Mouse (Mus musculus) heart, embryonic 12.5 days (tissue): ENCODE data around the gene Acap2. TPM values are rescaled to one million over a fixed set of nuclear protein-coding genes. Genes with fewer than 3 reads are reported as not detected.

Source experiments
- ATAC-seq: fragments of 200-750 bp; cut with Nextera tagmentation; 2 replicates; pipeline ENCODE4 v1.8.0; 2017; ENCODE audit warnings: moderate TSS enrichment, moderate library complexity; ENCODE audit not compliant: insufficient number of reproducible peaks, low FRiP score
- H3K27ac ChIP-seq: fragments of 300-500 bp; sonication (generic); 2 replicates; pipeline ENCODE4 v1.5.1; 2016; ENCODE audit warnings: mild to moderate bottlenecking, moderate library complexity; ENCODE audit not compliant: poor library complexity, severe bottlenecking
- H3K27me3 ChIP-seq: fragments of 300-500 bp; sonication (generic); replicated peaks from 2 replicates; pipeline ENCODE4 v1.6.1; 2016; ENCODE audit warnings: mild to moderate bottlenecking, moderate library complexity
- H3K36me3 ChIP-seq: fragments of 300-500 bp; sonication (generic); 2 replicates; pipeline ENCODE4 v1.6.1; 2016; ENCODE audit warnings: mild to moderate bottlenecking, moderate library complexity
- H3K4me1 ChIP-seq: fragments of 300-500 bp; sonication (generic); replicated peaks from 2 replicates; pipeline ENCODE4 v1.6.1; 2016; ENCODE audit warnings: mild to moderate bottlenecking
- H3K4me2 ChIP-seq: fragments of 300-500 bp; sonication (generic); 2 replicates; pipeline ENCODE4 v1.6.1; 2016; ENCODE audit warnings: mild to moderate bottlenecking, moderate library complexity
- H3K4me3 ChIP-seq: fragments of 300-500 bp; sonication (generic); 2 replicates; pipeline ENCODE4 v1.5.1; 2016; ENCODE audit warnings: mild to moderate bottlenecking
- H3K9ac ChIP-seq: fragments of 300-500 bp; sonication (generic); 2 replicates; pipeline ENCODE4 v1.6.1; 2016; ENCODE audit warnings: mild to moderate bottlenecking, moderate library complexity
- H3K9me3 ChIP-seq: fragments of 300-500 bp; sonication (generic); replicated peaks from 2 replicates; pipeline ENCODE4 v1.6.1; 2016; ENCODE audit warnings: mild to moderate bottlenecking, moderate library complexity
- WGBS: fragments of 180-500 bp; shearing (Covaris S2); methylation state at CpG from one replicate; pipeline ENCODE4 v1.1.7; 2016; 5-methylcytosine and 5-hydroxymethylcytosine counted together
- polyA plus RNA-seq: library from polyadenylated mRNA; unstranded; fragments of >200 nt; fragmentation: Nextera tagmentation; extraction: Ambion mirVana; gene quantifications from 2 replicates; pipeline ENCODE4 v1.2.1, GENCODE M21; 2016

The Acap2 gene
- polyA plus RNA-seq, 1 experiment from 2014 or later, result 17.0 TPM

- Histone ChIP-seq H3K4me2 (no peak overlapping the region), H3K27me3 (no peaks in the 10 kb centered on the region), H3K9ac (no peak overlapping the region), H3K9me3 (no peaks in the 10 kb centered on the region), H3K27ac (no peak overlapping the region), H3K36me3 (no peaks in the 10 kb centered on the region), H3K4me1 (peaks cover 17% of the 10 kb centered on the region), H3K4me3 (no peak overlapping the region)
- 87% methylated on average over 7 of the region's 7 CpGs for WGBS
- ATAC-seq, result no peak
Observed at GRCm38 (mm10) chr16:31205726-31206125, 4.7 kb upstream of the Acap2 start.

GRCm38 (mm10) chr16:31205187-31205586, 4.1 kb upstream of the Acap2 start:
- no peak for ATAC-seq
- Histone ChIP-seq H3K4me3 (no peak overlapping the region), H3K4me1 (peaks cover 17% of the 10 kb centered on the region), H3K9me3 (no peaks in the 10 kb centered on the region), H3K36me3 (no peaks in the 10 kb centered on the region), H3K27me3 (no peaks in the 10 kb centered on the region), H3K4me2 (no peak overlapping the region), H3K27ac (no peak overlapping the region), H3K9ac (no peak overlapping the region)
- WGBS, result 87% methylated on average over 8 of the region's 8 CpGs

DNA sequence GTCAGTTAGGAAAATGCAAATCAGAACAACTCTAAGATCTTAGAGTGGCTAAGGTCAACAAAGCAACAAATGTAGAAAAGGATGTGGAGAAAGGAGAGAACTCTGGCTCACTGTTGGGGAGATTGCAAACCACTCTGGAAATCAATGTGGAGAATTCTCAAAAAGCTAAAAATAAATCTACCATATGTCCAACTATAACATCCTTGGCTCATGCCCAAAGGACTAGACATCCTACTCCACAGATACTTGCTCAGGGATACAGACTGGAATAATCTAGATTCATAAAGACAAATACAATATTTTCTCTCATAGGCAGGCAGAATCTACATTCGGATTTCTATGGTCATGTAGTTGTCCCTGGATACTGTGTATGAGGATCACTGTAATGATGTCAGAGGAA, 3.2 kb upstream of the Acap2 start:
- Histone ChIP-seq H3K4me1 (peaks cover 14% of the 10 kb centered on the region), H3K9ac (no peak overlapping the region), H3K36me3 (no peaks in the 10 kb centered on the region), H3K9me3 (no peaks in the 10 kb centered on the region), H3K4me3 (no peak overlapping the region), H3K27ac (no peak overlapping the region), H3K27me3 (no peaks in the 10 kb centered on the region), H3K4me2 (no peak overlapping the region)
- 65% methylated on average over 1 of the region's 1 CpGs for WGBS
- no peak for ATAC-seq

DNA sequence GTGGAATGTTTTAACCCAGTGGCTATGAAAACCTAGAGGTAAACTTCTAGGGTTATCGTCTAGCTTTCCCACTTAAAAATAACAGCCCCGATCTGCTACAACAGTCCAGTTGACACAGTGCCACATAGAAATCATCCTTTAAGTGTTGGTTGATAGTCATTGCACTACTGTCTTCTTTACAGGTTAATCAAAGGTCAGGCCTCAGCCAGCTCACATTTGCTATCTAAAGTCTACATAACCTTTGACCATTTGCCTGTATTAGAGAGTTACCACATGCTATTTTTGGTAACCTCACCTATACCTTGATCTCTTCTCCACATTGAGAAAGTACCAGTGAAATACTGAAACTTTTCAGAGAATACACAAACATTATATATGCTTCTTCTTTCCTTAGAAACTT, 659 bp upstream of the Acap2 start:
- H3K9me3 ChIP-seq, result no peaks in the 10 kb centered on the region
- peak overlapping the region; percentile 85 for H3K4me2 ChIP-seq
- H3K36me3 ChIP-seq, result no peaks in the 10 kb centered on the region
- no peak overlapping the region for H3K27ac ChIP-seq
- ATAC-seq, result no peak
- H3K4me3 ChIP-seq, result 0 out of 2 replicates have a peak overlapping the region, but pooled peaks have one; percentile 92
- H3K27me3 ChIP-seq, result no peaks in the 10 kb centered on the region
- WGBS, result 75% methylated on average over 2 of the region's 2 CpGs
- H3K9ac ChIP-seq, result no peak overlapping the region
- H3K4me1 ChIP-seq, result peaks cover 11% of the 10 kb centered on the region

DNA sequence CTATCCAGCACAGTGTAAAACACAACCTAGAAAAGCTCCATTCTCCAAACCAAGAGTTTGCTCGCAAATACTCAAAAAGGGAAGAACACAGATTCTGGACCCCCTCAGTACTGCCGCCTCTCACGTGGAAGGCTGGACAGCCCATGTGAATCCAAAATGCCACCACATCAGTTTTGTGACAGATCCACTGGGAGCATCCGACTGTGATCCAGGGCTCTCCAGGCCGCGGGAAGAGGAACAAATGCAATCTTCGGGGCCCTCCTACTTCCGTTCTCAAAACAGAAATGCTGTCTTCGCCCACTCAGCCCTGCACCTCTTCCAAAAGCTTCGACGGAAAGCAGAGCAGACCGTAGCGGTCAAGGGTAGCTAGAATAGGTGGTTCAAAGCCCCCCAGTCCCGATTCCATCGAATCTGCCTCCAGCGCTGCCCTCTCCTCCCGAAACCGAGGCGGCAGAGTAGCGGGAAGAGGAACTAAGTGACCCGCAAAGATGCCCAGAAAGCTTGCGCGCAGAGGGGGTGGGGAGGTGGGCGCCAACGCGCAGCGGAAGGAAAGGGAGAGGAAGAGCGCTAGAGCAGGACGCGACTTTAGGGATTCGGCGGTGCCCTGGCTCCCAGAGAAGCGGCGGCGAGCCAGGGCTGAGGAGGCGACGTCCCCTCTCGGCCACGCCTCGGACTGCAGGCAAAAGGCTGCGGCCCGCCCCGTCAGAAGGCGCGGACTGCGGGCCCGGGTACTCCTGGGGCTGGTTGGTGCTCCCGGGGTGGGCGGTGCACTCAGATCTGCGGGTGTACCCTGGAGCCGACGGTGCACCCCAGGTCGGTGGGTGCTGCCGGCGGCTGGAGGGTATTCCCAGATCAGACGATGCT, 887 bp downstream of the Acap2 start:
- Histone ChIP-seq H3K4me1 (peaks cover 13% of the 10 kb centered on the region), H3K9me3 (no peaks in the 10 kb centered on the region), H3K36me3 (no peaks in the 10 kb centered on the region), H3K9ac (peak overlapping the region; percentile 92), H3K27ac (peak overlapping the region; percentile 90), H3K27me3 (no peaks in the 10 kb centered on the region), H3K4me2 (peak overlapping the region; percentile 85), H3K4me3 (peak overlapping the region; percentile 92)
- ATAC-seq, result peak; percentile 34
- WGBS, result under 1% methylated on average over 55 of the region's 56 CpGs

DNA sequence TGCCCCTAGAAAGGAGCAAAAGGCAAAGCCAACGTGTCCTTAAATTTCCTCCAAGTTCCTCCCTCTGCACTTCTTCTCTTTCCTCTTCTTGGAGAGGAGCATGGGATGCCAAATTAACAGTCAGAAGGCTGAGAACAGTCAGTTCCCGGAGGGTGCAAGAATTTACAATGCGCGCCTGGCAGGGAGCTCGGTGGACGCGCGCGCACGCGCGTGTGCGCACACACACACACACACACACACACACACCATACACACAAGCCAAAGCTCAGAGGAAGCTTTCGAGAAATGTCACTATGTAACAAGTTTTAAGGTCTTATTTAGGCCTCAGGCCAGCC, 1.5 kb downstream of the Acap2 start:
- 10% methylated on average over 14 of the region's 14 CpGs for WGBS
- H3K36me3 ChIP-seq, result no peaks in the 10 kb centered on the region
- H3K9ac ChIP-seq, result peak overlapping the region; percentile 92
- ATAC-seq, result no peak
- peak overlapping the region; percentile 90; the same call in 1 of the 2 replicates for H3K27ac ChIP-seq
- no peaks in the 10 kb centered on the region for H3K27me3 ChIP-seq
- peaks cover 17% of the 10 kb centered on the region for H3K4me1 ChIP-seq
- H3K4me3 ChIP-seq, result peak overlapping the region; percentile 92
- H3K4me2 ChIP-seq, result peak overlapping the region; percentile 85
- H3K9me3 ChIP-seq, result no peaks in the 10 kb centered on the region

DNA sequence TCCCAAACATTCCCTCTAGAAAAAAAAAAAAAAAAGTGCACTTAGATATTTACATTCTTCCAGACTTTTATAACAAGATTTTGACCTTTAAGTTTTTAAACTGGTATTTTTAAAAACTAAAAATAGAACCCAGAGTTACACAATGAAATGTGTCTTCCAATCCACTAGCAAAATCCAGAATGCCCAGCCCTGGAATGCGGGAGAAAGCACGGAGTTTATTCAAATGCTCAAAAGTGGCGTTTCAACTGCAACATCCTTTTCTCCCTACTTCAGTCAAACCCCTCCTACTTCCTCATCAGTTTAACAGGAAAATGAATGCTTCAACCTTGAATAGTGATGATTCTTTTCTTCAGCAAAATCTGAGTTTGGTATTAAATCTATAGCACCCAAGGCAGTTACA, 4.1 kb downstream of the Acap2 start:
- WGBS, result 61% methylated on average over 3 of the region's 3 CpGs
- Histone ChIP-seq H3K27ac (no peak overlapping the region), H3K4me1 (peaks cover 26% of the 10 kb centered on the region), H3K36me3 (no peaks in the 10 kb centered on the region), H3K4me3 (no peak overlapping the region), H3K4me2 (no peak overlapping the region), H3K9ac (no peak overlapping the region), H3K9me3 (no peaks in the 10 kb centered on the region), H3K27me3 (no peaks in the 10 kb centered on the region)
- ATAC-seq, result no peak

DNA sequence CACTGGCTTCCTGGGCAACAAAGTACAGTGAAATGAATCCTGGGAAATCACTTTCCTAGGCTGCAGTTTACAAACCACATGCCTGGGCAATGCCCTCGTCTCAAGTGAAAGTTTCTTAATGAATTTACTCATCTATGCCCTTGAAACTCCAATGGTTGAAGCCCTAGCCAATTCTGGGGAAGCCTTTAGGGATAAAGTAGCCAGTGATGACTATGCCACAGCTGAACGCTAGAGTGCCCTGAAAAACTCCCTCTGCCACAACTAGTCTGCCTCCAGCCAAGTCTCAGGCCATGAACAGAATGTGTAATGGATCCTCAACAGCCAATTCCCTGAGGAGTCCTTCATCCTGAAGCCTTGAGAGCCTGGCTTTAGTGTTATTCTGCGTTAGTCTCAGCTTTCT, 8.5 kb downstream of the Acap2 start:
- Histone ChIP-seq H3K4me2 (no peak overlapping the region), H3K27me3 (no peaks in the 10 kb centered on the region), H3K9ac (no peak overlapping the region), H3K9me3 (no peaks in the 10 kb centered on the region), H3K4me1 (peaks cover 28% of the 10 kb centered on the region), H3K36me3 (no peaks in the 10 kb centered on the region), H3K27ac (no peak overlapping the region), H3K4me3 (no peak overlapping the region)
- 80% methylated on average over 3 of the region's 3 CpGs for WGBS
- no peak for ATAC-seq

DNA sequence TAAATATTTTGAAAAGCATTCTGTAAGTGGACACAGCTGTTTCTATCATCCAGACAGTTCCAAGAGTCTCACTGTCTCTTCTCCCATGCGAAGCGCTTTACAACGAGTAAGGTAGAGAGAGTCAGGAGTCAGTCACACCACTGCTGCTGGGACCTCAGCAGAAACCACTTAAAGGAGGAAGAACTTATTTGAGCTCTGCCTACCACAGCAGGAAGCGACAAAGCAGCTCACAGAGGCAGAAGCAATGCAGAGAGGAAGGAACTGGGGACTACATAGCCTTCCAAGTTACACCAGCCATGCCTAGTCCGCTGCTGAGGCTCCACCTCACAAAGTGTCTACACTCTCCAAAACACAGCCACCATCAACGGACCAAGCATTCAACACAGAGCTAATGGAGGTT, 9.2 kb downstream of the Acap2 start:
- peaks cover 30% of the 10 kb centered on the region for H3K4me1 ChIP-seq
- no peaks in the 10 kb centered on the region for H3K36me3 ChIP-seq
- WGBS, result 37% methylated on average over 6 of the region's 6 CpGs
- no peaks in the 10 kb centered on the region for H3K27me3 ChIP-seq
- no peak overlapping the region for H3K4me2 ChIP-seq
- no peak overlapping the region for H3K4me3 ChIP-seq
- peak overlapping the region; percentile 33; the same call in 1 of the 2 replicates for H3K27ac ChIP-seq
- no peak overlapping the region for H3K9ac ChIP-seq
- ATAC-seq, result no peak
- H3K9me3 ChIP-seq, result no peaks in the 10 kb centered on the region

DNA sequence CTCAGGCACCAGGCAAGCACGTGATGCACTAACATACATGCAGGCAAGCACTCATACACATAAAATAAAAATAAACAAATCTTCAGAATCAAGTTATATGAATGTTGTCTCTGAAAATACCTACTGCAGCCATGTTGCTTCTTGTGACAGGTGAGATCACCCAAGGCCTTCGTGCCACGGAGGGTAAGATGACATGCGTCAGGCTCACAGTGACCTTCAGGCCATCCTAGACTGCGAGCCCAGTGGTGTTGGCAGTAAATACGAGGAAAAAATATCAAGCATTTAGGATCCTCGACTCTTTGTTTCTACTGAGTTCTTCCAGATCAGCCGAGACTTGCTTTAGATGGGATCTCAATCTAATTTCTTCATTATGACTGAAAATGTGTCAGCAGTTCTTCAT, 10.6 kb downstream of the Acap2 start:
- Histone ChIP-seq H3K27me3 (no peaks in the 10 kb centered on the region), H3K4me2 (no peak overlapping the region), H3K4me1 (peaks cover 33% of the 10 kb centered on the region), H3K4me3 (no peak overlapping the region), H3K36me3 (no peaks in the 10 kb centered on the region), H3K9me3 (no peaks in the 10 kb centered on the region), H3K27ac (no peak overlapping the region), H3K9ac (no peak overlapping the region)
- ATAC-seq, result no peak
- 89% methylated on average over 8 of the region's 8 CpGs for WGBS

DNA sequence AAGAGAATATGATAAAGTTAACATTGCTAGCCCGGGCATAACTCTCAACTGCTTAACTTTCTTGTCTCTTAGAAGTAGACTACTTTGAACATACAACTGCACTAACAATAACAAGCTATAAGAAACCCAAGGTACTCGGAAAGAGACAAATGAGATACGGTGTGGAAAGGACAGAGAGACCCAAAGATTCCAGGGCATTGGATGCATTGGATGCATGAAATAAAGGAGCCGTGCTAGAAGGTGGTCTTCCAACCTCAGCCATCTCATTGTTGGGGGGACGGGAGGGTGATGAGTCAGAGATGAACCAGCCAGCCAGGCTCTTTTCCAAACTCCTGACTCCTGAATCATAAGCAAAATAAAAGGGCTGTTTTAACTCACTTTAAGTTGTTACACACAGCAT, 11.8 kb downstream of the Acap2 start:
- WGBS, result 82% methylated on average over 5 of the region's 5 CpGs
- Histone ChIP-seq H3K4me3 (no peak overlapping the region), H3K4me1 (peaks cover 33% of the 10 kb centered on the region)

GRCm38 (mm10) chr16:31188799-31189198, 12.2 kb downstream of the Acap2 start:
- H3K27ac ChIP-seq, result no peak overlapping the region
- WGBS, result 53% methylated on average over 2 of the region's 2 CpGs
- H3K4me3 ChIP-seq, result no peak overlapping the region
- no peaks in the 10 kb centered on the region for H3K36me3 ChIP-seq
- peaks cover 37% of the 10 kb centered on the region for H3K4me1 ChIP-seq
- no peak overlapping the region for H3K9ac ChIP-seq
- no peak overlapping the region for H3K4me2 ChIP-seq
- H3K9me3 ChIP-seq, result no peaks in the 10 kb centered on the region
- ATAC-seq, result no peak
- no peaks in the 10 kb centered on the region for H3K27me3 ChIP-seq

More for the DNA sequence above, 11.8 kb downstream of the Acap2 start:
- Histone ChIP-seq H3K4me2 (no peak overlapping the region), H3K9me3 (no peaks in the 10 kb centered on the region), H3K9ac (no peak overlapping the region), H3K27me3 (no peaks in the 10 kb centered on the region), H3K36me3 (no peaks in the 10 kb centered on the region), H3K27ac (no peak overlapping the region)
- ATAC-seq, result no peak
